Mouse (Mus musculus) small intestine, adult 10 weeks (tissue): ENCODE data around the gene Prss56. TPM values are rescaled to one million over a fixed set of nuclear protein-coding genes. Genes with fewer than 3 reads are reported as not detected.

ENCODE experiments used
- polyA plus RNA-seq: library from polyadenylated mRNA; stranded (reverse); fragments of 350-450 nt; fragmentation: Illumina TruSeq; extraction: RNeasy Lipid Tissue Mini Kit (QIAGEN cat#74804); gene quantifications from one replicate; pipeline ENCODE4 v1.2.3, GENCODE M21; 2014; ENCODE audit warnings: low replicate concordance

The Prss56 gene
- polyA plus RNA-seq = not detected

DNA sequence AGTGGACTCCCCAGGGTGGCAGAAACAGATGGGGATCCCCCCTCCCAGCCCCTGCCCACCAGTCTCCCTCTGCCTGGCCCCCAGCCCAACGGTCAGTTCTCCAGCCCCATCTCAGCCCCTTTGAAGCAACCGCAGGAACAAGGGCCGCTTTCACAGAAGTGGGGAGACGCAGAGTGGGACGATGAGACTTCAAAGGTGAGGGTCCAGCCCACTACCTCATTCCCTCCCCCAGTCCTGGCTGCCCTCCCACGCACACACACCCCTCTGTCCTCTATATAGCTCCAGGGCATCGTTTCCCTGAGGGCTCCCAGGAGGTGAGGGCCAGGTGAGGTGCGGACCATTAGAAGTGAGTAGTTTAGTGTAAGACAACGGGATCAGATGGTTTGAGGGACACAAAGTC is at the start of gene Prss56:
Prss56 (plus strand) TSS at position 301 of the 400 bp plus-strand sequence.

DNA sequence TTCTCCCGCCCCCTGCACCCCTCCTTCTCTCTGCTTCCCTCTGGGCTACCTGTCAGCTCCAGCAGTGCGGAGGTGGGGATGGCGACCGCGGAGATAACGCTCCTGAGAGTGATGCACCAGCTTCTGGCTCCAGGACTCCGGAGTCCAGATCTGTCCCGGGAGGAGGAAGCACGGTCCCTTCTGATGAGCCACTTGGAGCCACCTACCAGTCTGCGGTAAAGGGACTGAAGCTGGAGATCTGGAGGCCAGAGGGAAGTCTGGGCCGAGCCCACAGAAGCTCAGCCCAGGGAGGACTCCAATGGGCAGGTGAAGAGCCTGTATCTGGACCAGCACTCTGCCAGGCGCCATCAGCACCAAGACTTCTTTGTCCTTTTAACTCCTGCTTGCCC is 26.9 kb upstream of the Prss56 start, which contains the start of gene Ecel1:
Ecel1 (minus strand) TSS at position 323 of the 389 bp plus-strand sequence.

GRCm38 (mm10) chr1:87190429-87190828 is 7.3 kb downstream of the Prss56 start, which contains the start of gene Chrnd:
Gene Chrnd (plus strand): TSS chr1:87190607.

GRCm38 (mm10) chr1:87204465-87204864 is 21.4 kb downstream of the Prss56 start, which contains the start of gene Chrng:
Gene Chrng (plus strand): TSS chr1:87204657.

DNA sequence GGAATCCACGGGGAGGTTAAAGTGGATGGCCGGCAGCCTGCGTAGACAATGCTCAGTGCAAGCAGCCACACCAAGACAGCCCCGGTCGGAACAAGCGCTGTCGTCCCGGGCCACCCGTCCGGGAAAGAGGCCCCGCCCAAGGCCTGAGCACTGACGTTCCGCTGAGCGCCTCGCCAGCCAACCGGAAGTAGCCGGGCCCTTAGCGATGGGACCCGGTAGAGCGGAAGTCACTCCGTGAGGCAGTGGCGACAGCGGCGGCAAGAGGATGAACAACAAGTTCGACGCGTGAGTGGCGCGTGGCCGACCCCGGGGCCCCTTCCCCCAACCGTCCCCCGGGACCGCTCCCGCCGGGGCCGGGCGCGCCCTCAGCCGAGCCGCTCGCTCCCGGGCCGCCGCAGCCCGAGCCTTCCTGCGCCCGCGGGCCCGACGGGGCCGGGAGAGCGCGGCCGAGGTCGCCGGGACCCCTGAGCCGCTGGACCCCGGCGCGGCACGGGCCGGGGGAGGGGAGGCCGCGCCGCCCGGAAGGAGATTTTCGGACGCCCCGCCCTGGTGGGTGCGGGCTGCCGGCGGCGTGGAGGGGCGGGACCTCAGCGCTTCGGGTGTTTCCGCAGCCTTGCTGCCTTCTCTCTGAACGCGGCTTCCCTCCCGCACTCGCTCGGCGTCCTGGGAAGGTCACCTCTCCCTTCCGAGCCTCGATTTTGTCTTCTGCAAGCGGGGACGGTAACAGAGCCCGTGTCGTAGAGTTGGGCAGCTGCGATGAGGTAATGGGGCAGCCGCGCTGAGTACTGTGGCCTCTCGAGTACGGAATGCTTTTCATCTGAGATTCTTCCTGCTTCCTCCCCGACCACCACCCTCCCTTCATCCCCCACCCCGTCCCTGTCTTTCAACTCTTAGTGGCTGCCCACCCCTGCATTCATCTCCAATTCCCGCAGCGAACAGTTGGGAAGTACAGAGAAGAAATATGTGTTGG is 30.9 kb downstream of the Prss56 start, which contains the start of gene Eif4e2:
Eif4e2 (plus strand) TSS at position 180 of the 970 bp plus-strand sequence.

Other genes with a start within 250 kb of the Prss56 start
- gene Alppl2, start 93.4 kb upstream of the Prss56 start, polyA plus RNA-seq = 0.56 TPM
- 161 TPM for gene Alpi, start 81.7 kb upstream of the Prss56 start, polyA plus RNA-seq
- gene Akp3, start 58.3 kb upstream of the Prss56 start, polyA plus RNA-seq = 179 TPM
- not detected for gene Ecel1, start 26.8 kb upstream of the Prss56 start, polyA plus RNA-seq
- not detected for gene Chrnd, start 7.3 kb downstream of the Prss56 start, polyA plus RNA-seq
- not detected for gene Chrng, start 21.3 kb downstream of the Prss56 start, polyA plus RNA-seq
- gene Eif4e2, start 30.6 kb downstream of the Prss56 start, polyA plus RNA-seq = 24.5 TPM
- gene Efhd1, start 81.0 kb downstream of the Prss56 start, polyA plus RNA-seq = 2.2 TPM
- gene Gigyf2, start 143.7 kb downstream of the Prss56 start, polyA plus RNA-seq = 76.6 TPM
- 0.56 TPM for gene Kcnj13, start 211.4 kb downstream of the Prss56 start, polyA plus RNA-seq